Mouse (Mus musculus) liver, embryonic 12.5 days (tissue): ENCODE measurements at regions not wholly inside any gene's neighbourhood (a gene's known extent, or its start where the extent isn't known, plus 50 kb on each side); places are given as distances from the start of the nearest gene placed in this dataset.

ENCODE experiments used
- ATAC-seq: fragments of 200-750 bp; cut with Nextera tagmentation; 2 replicates; pipeline ENCODE4 v1.8.0; 2017; ENCODE audit warnings: moderate number of reproducible peaks, mild to moderate bottlenecking, moderate library complexity
- H3K27ac ChIP-seq: fragments of 300-500 bp; sonication (generic); 2 replicates; pipeline ENCODE4 v1.5.1; 2016; ENCODE audit warnings: mild to moderate bottlenecking
- H3K27me3 ChIP-seq: fragments of 300-500 bp; sonication (generic); replicated peaks from 2 replicates; pipeline ENCODE4 v1.6.1; 2016; ENCODE audit warnings: mild to moderate bottlenecking, moderate library complexity
- H3K36me3 ChIP-seq: fragments of 300-500 bp; sonication (generic); 2 replicates; pipeline ENCODE4 v1.6.1; 2016; ENCODE audit warnings: mild to moderate bottlenecking, moderate library complexity
- H3K4me1 ChIP-seq: fragments of 300-500 bp; sonication (generic); 2 replicates; pipeline ENCODE4 v1.6.1; 2016
- H3K4me2 ChIP-seq: fragments of 300-500 bp; sonication (generic); 2 replicates; pipeline ENCODE4 v1.6.1; 2016; ENCODE audit warnings: mild to moderate bottlenecking, moderate library complexity
- H3K4me3 ChIP-seq: fragments of 300-500 bp; sonication (generic); 2 replicates; pipeline ENCODE4 v1.5.1; 2016; ENCODE audit warnings: mild to moderate bottlenecking, moderate library complexity
- H3K9ac ChIP-seq: fragments of 300-500 bp; sonication (generic); 2 replicates; pipeline ENCODE4 v1.6.1; 2016; ENCODE audit warnings: mild to moderate bottlenecking, moderate library complexity
- H3K9me3 ChIP-seq: fragments of 300-500 bp; sonication (generic); replicated peaks from 2 replicates; pipeline ENCODE4 v1.6.1; 2016; ENCODE audit warnings: mild to moderate bottlenecking, moderate library complexity
- WGBS: fragments of 180-500 bp; shearing (Covaris S2); methylation state at CpG from one replicate; pipeline ENCODE4 v1.1.7; 2016; ENCODE audit not compliant: insufficient replicate concordance; 5-methylcytosine and 5-hydroxymethylcytosine counted together

DNA sequence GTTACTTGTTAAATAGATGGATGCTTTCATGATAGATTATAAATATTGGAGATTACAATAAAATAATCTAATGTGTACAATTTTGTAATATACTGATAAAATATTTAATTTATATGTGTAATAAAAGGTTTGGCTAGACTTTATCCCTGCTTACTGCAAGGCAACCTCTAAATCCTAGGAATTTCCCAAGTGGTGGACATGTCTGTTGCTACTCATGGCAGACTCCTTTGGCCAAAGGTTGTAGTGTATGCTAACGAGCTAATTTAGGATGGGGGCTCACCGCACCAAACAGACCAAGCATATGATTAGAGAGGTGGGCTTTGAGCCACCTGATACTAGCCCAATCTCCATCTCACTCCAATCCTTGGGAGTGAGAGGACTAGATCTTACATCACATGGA lies 102.4 kb downstream of the Qpct start:
- Histone ChIP-seq H3K4me1 (no peaks in the 10 kb centered on the region), H3K4me2 (no peak overlapping the region), H3K27ac (no peak overlapping the region), H3K9me3 (no peaks in the 10 kb centered on the region), H3K36me3 (no peaks in the 10 kb centered on the region), H3K9ac (no peak overlapping the region), H3K27me3 (no peaks in the 10 kb centered on the region), H3K4me3 (no peak overlapping the region)
- 68% methylated on average over 2 of the region's 2 CpGs for WGBS
- ATAC-seq, result no peak

DNA sequence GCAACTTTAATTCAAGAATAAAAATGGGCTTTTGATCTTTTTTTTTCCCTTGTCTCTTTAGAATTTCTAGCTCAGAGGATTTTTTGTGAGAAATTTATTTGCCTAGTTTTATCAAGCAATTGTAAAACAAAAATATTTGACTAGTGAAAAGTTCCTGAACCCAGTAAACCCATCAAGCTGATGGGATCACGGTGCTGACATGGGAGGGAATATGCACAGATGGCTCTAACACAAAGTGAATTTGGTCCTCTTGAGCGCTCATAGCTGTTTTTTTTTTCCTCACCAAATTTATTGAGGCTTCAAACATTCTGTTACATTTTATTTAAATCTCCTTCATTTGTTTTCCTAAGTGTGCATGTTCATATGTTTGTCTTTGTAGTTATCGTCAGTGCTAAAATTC lies 101.1 kb downstream of the Qpct start:
- Histone ChIP-seq H3K9ac (no peak overlapping the region), H3K4me1 (no peaks in the 10 kb centered on the region), H3K36me3 (no peaks in the 10 kb centered on the region), H3K9me3 (no peaks in the 10 kb centered on the region), H3K4me2 (no peak overlapping the region), H3K27ac (no peak overlapping the region), H3K4me3 (no peak overlapping the region), H3K27me3 (no peaks in the 10 kb centered on the region)
- WGBS, result 65% methylated on average over 3 of the region's 3 CpGs
- ATAC-seq, result no peak

DNA sequence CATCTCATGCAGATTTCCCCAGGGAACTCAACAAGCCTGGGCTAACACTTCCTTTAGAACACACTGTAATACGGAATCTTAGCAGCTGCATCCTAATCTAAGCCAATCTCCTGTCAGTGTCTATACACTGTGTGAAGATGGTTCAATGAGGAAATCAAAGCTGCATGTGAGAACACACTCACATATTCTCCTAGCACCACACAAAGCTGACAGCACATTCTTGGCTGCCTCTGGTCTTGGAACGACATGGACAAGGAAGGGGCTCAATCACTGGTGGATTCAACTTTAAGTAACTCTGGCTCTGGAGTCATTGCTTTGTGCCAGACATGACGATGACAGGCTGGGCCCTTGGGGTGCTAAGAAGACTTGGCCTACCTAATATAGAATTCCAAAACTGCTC lies 96.2 kb downstream of the Qpct start:
- no peaks in the 10 kb centered on the region for H3K9me3 ChIP-seq
- H3K4me1 ChIP-seq, result no peaks in the 10 kb centered on the region
- H3K27me3 ChIP-seq, result no peaks in the 10 kb centered on the region
- no peak overlapping the region for H3K4me3 ChIP-seq
- 59% methylated on average over 3 of the region's 3 CpGs for WGBS
- H3K9ac ChIP-seq, result no peak overlapping the region
- no peaks in the 10 kb centered on the region for H3K36me3 ChIP-seq
- ATAC-seq, result no peak
- H3K27ac ChIP-seq, result no peak overlapping the region
- no peak overlapping the region for H3K4me2 ChIP-seq

DNA sequence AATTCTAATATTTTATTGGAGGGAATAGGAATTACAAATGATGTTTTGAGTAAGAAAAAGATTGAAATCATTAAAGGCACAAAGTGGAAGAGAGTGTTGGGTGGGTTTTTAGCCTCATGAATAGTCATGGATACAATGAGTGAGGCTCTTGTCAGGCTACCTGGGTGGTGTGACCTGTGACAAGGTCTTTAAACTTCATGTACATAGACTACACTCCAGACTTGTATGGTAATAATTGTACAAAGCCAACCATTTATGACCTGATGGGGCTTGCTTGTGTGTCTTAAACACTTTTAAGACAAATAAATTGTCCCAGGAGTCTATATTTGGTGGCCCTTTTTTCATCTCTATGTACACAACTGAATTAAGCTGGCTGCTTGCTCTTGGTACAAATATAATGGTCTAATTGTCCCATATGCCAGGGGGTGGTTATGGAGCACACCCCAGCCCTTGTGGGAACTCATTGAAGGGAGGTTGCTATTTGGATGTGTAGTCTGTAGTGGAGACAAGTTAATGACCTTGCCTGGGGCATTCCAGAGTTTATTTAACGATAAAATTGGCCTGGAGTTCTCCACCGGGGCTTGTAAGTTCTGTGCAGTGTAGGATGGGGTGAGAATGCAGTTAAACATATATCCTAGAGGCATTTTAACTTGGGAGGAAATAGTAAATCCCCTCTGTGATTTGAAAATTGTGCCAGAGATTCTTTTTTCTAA lies 93.4 kb downstream of the Qpct start:
- H3K27me3 ChIP-seq, result no peaks in the 10 kb centered on the region
- no peaks in the 10 kb centered on the region for H3K4me1 ChIP-seq
- 72% methylated on average over 2 of the region's 2 CpGs for WGBS
- H3K27ac ChIP-seq, result no peak overlapping the region
- no peak overlapping the region for H3K4me2 ChIP-seq
- ATAC-seq, result no peak
- H3K4me3 ChIP-seq, result no peak overlapping the region
- H3K9me3 ChIP-seq, result no peaks in the 10 kb centered on the region
- no peak overlapping the region for H3K9ac ChIP-seq
- no peaks in the 10 kb centered on the region for H3K36me3 ChIP-seq

DNA sequence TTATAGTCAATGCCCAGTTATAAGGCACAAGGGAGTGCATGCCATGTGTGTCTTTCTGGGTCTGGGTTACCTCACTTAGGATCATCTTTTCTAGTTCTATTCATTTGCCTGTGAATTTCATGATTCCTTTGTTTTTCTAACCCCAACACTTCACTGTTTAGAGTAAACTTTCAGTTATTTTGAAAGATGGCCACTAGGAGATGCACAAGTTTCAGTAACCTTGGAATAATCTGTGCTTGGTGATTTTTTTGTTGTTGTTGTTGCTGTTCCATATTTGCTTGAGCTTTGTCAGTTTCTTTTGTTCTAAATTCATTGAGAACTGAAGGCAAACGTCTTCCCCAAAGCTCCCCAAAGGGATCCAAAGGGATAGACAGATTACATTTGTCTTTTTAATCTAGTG lies 91.3 kb downstream of the Qpct start:
- WGBS, result 19% methylated on average over 1 of the region's 1 CpGs
- no peak overlapping the region for H3K4me3 ChIP-seq
- no peak for ATAC-seq
- no peaks in the 10 kb centered on the region for H3K36me3 ChIP-seq
- no peak overlapping the region for H3K4me2 ChIP-seq
- no peaks in the 10 kb centered on the region for H3K27me3 ChIP-seq
- no peaks in the 10 kb centered on the region for H3K4me1 ChIP-seq
- H3K9ac ChIP-seq, result no peak overlapping the region
- no peaks in the 10 kb centered on the region for H3K9me3 ChIP-seq
- H3K27ac ChIP-seq, result no peak overlapping the region
